Mouse (Mus musculus) spleen, adult 2 months (tissue): Measurements from ENCODE around the gene Cox10. TPM values are rescaled to one million over a fixed set of nuclear protein-coding genes. Genes with fewer than 3 reads are reported as not detected.

Experiments
- DNase-seq, 2 experiments: peaks; one replicate each; pipeline versions ENCODE4 v3.0.0 to v3.0.0-alpha.2; 2012 to 2021; ENCODE audit warnings: low spot score in 2 of 2, low read depth in 1 of 2
- H3K27ac ChIP-seq: fragments of 200-500 bp; 2 replicates; pipeline ENCODE4 v1.5.1; 2012; ENCODE audit warnings: low read length, inconsistent platforms; ENCODE audit not compliant: insufficient read depth
- H3K27me3 ChIP-seq: fragments of 200-500 bp; 2 replicates; pipeline ENCODE4 v1.6.1; 2012; ENCODE audit warnings: mild to moderate bottlenecking, moderate library complexity, low read length, inconsistent platforms; ENCODE audit not compliant: control insufficient read depth, insufficient read depth
- H3K36me3 ChIP-seq: fragments of 200-500 bp; 2 replicates; pipeline ENCODE4 v1.6.1; 2012; ENCODE audit warnings: mild to moderate bottlenecking, low read length, inconsistent platforms; ENCODE audit not compliant: control insufficient read depth, insufficient read depth
- H3K4me1 ChIP-seq: fragments of 200-500 bp; 2 replicates; pipeline ENCODE4 v1.6.1; 2011; ENCODE audit warnings: inconsistent platforms; ENCODE audit not compliant: control insufficient read depth, insufficient read depth, insufficient read length
- H3K4me3 ChIP-seq: fragments of 200-500 bp; 2 replicates; pipeline ENCODE4 v1.5.1; 2011; ENCODE audit warnings: mild to moderate bottlenecking, inconsistent platforms; ENCODE audit not compliant: insufficient read depth, insufficient read length; ENCODE audit errors: extremely low read depth
- CTCF ChIP-seq: fragments of 200-500 bp; IDR thresholded peaks from 2 replicates; pipeline ENCODE4 v1.5.1; 2011; ENCODE audit warnings: mild to moderate bottlenecking, inconsistent platforms; ENCODE audit not compliant: insufficient read depth, insufficient read length, insufficient replicate concordance; ENCODE audit errors: extremely low read depth
- POLR2A ChIP-seq: fragments of 200-500 bp; IDR thresholded peaks from 2 replicates; pipeline ENCODE4 v1.6.1; 2011; ENCODE audit warnings: low read depth, low read length, inconsistent platforms
- WGBS: fragments of 180-500 bp; shearing (Covaris S2); methylation state at CpG from one replicate; pipeline ENCODE4 v1.1.7; 2018; 5-methylcytosine and 5-hydroxymethylcytosine counted together
- polyA plus RNA-seq: library from polyadenylated mRNA; depleted of rRNA; stranded (reverse); fragments of >200 nt; gene quantifications from 2 replicates; pipeline ENCODE4 v1.2.3, GENCODE M21; 2012

The Cox10 gene
- polyA plus RNA-seq, 1 experiment, result 7.8 TPM

- Histone ChIP-seq H3K36me3 (peaks cover 6% of the 10 kb centered on the region), H3K4me3 (no peak overlapping the region), H3K4me1 (no peaks in the 10 kb centered on the region), H3K27ac (no peak overlapping the region), H3K27me3 (no peaks in the 10 kb centered on the region)
- no peak for DNase-seq
- TF ChIP-seq POLR2A (no peak), CTCF (no peak)
- WGBS, result 86% methylated on average over 9 of the region's 9 CpGs
Observed at GRCm38 (mm10) chr11:63967641-63968387, 111.5 kb downstream of the Cox10 start.

DNA sequence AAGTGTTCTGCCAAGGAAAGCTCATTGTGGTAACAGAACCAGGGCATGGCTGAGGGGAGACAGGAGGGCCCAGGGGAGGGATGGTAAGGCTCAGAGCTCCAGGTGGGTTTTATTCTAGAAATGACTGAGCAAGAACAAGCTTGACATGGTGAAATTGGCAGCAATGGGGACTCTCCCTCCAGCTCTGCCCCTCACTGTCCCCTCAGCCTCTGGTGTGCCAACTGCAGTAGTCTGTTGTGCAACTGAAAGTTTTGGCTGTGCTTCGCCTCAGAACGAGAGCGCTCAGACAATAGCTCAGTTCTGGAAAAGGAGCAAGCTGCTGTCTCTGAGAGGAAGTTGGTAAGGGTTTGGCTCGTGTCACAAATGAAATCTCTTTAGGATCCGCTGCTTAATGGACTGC is 113.8 kb downstream of the Cox10 start:
- WGBS, result 64% methylated on average over 5 of the region's 5 CpGs
- no peaks in the 10 kb centered on the region for H3K27me3 ChIP-seq
- no peak for DNase-seq
- TF ChIP-seq CTCF (no peak), POLR2A (no peak)
- H3K4me3 ChIP-seq, result no peak overlapping the region
- no peaks in the 10 kb centered on the region for H3K4me1 ChIP-seq
- peak overlapping the region; percentile 12; the same call in 1 of the 2 replicates for H3K27ac ChIP-seq
- peaks cover 6% of the 10 kb centered on the region for H3K36me3 ChIP-seq

DNA sequence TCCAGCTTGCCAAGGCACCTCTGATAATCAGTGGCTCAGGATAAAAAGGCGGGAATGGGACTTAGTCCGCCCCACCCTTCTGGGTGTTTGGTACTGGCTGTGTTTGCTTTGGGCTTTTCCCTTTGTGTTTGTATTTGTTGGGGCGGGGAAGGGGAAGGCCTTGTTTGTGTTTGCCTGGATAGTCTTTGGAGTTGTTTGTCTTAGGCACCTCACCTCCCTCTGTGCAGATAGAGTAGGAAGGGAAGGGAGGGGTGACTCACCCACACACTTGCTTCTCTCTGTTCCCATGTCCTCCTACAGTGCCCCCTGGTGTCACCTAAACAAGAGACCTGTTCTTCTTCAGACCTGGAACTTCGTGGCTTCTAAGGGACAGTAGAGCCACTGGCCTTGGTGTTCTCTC is 122.1 kb downstream of the Cox10 start:
- 70% methylated on average over 4 of the region's 4 CpGs for WGBS
- Histone ChIP-seq H3K36me3 (no peaks in the 10 kb centered on the region), H3K27ac (no peak overlapping the region), H3K27me3 (no peaks in the 10 kb centered on the region), H3K4me3 (no peak overlapping the region), H3K4me1 (no peaks in the 10 kb centered on the region)
- peak; percentile 17 to 44 for DNase-seq
- TF ChIP-seq POLR2A, result no peak
- no peak for TF ChIP-seq CTCF

GRCm38 (mm10) chr11:63956748-63957147 is 122.5 kb downstream of the Cox10 start:
- WGBS, result 60% methylated on average over 7 of the region's 7 CpGs
- Histone ChIP-seq H3K36me3 (no peaks in the 10 kb centered on the region), H3K4me3 (no peak overlapping the region), H3K4me1 (no peaks in the 10 kb centered on the region), H3K27ac (no peak overlapping the region), H3K27me3 (no peaks in the 10 kb centered on the region)
- TF ChIP-seq POLR2A (no peak), CTCF (no peak)
- no peak for DNase-seq

GRCm38 (mm10) chr11:63953887-63954286 is 125.4 kb downstream of the Cox10 start:
- TF ChIP-seq POLR2A (no peak), CTCF (no peak)
- no peak for DNase-seq
- no peaks in the 10 kb centered on the region for H3K27me3 ChIP-seq

GRCm38 (mm10) chr11:63952743-63953191 is 126.5 kb downstream of the Cox10 start:
- no peak overlapping the region for H3K4me3 ChIP-seq
- H3K27ac ChIP-seq, result no peak overlapping the region
- no peaks in the 10 kb centered on the region for H3K27me3 ChIP-seq
- no peaks in the 10 kb centered on the region for H3K36me3 ChIP-seq
- no peak for DNase-seq
- no peaks in the 10 kb centered on the region for H3K4me1 ChIP-seq
- TF ChIP-seq POLR2A (no peak), CTCF (no peak)
- 85% methylated on average over 4 of the region's 4 CpGs for WGBS

More at GRCm38 (mm10) chr11:63953887-63954286, 125.4 kb downstream of the Cox10 start:
- WGBS, result 89% methylated on average over 2 of the region's 2 CpGs
- H3K4me3 ChIP-seq, result no peak overlapping the region
- H3K27ac ChIP-seq, result no peak overlapping the region
- no peaks in the 10 kb centered on the region for H3K4me1 ChIP-seq
- no peaks in the 10 kb centered on the region for H3K36me3 ChIP-seq
